Mouse (Mus musculus) E14TG2a.4 (cell line): ENCODE data around the gene Pdgfa.

Experiments used
- CTCF ChIP-seq: conservative IDR thresholded peaks from 2 replicates; pipeline ENCODE4 v1.5.1; 2014; ENCODE audit warnings: low read length
- POU5F1 ChIP-seq: IDR thresholded peaks from 2 replicates; pipeline ENCODE4 v1.6.1; 2014; ENCODE audit warnings: low read length, borderline replicate concordance

GRCm38 (mm10) chr5:139035171-139035570 lies 38.0 kb upstream of the Pdgfa start:
- TF ChIP-seq CTCF (no peak), POU5F1 (no peak)
